Mouse (Mus musculus) heart, embryonic 11.5 days (tissue): ENCODE results near the gene Lrrn1. TPM values are rescaled to one million over a fixed set of nuclear protein-coding genes. Genes with fewer than 3 reads are reported as not detected.

Experiments used
- ATAC-seq: fragments of 200-750 bp; cut with Nextera tagmentation; replicated peaks from 2 replicates; pipeline ENCODE4 v1.8.0; 2017; ENCODE audit warnings: moderate library complexity; ENCODE audit not compliant: insufficient number of reproducible peaks, low FRiP score, low TSS enrichment
- H3K27ac ChIP-seq: fragments of 300-500 bp; sonication (generic); 2 replicates; pipeline ENCODE4 v1.5.1; 2014; ENCODE audit warnings: mild to moderate bottlenecking, low read depth, low read length
- H3K27me3 ChIP-seq: fragments of 300-500 bp; sonication (generic); 2 replicates; pipeline ENCODE4 v1.6.1; 2014; ENCODE audit warnings: mild to moderate bottlenecking, low read length, mixed read lengths; ENCODE audit not compliant: control insufficient read depth, insufficient read depth
- H3K36me3 ChIP-seq: fragments of 300-500 bp; sonication (generic); 2 replicates; pipeline ENCODE4 v1.6.1; 2014; ENCODE audit warnings: mild to moderate bottlenecking, low read length, moderate library complexity, mixed read lengths; ENCODE audit not compliant: control insufficient read depth, insufficient read depth
- H3K4me1 ChIP-seq: fragments of 300-500 bp; sonication (generic); 2 replicates; pipeline ENCODE4 v1.6.1; 2014; ENCODE audit warnings: low read length; ENCODE audit not compliant: control insufficient read depth, insufficient read depth
- H3K4me2 ChIP-seq: fragments of 300-500 bp; sonication (generic); 2 replicates; pipeline ENCODE4 v1.6.1; 2014; ENCODE audit warnings: mild to moderate bottlenecking, moderate library complexity
- H3K4me3 ChIP-seq: fragments of 300-500 bp; sonication (generic); 2 replicates; pipeline ENCODE4 v1.5.1; 2014; ENCODE audit warnings: low read depth, low read length
- H3K9ac ChIP-seq: fragments of 300-500 bp; sonication (generic); 2 replicates; pipeline ENCODE4 v1.6.1; 2014; ENCODE audit warnings: mild to moderate bottlenecking, low read depth, low read length, moderate library complexity
- H3K9me3 ChIP-seq: fragments of 300-500 bp; sonication (generic); replicated peaks from 2 replicates; pipeline ENCODE4 v1.6.1; 2016; ENCODE audit warnings: low read length; ENCODE audit not compliant: control insufficient read depth
- WGBS: fragments of 180-500 bp; shearing (Covaris S2); extraction: QIAGEN DNeasy Blood & Tissue Kit; methylation state at CpG from one replicate; pipeline ENCODE4 v1.1.7; 2014; ENCODE audit not compliant: insufficient replicate concordance; 5-methylcytosine and 5-hydroxymethylcytosine counted together
- polyA plus RNA-seq: library from polyadenylated mRNA; unstranded; fragments of >200 nt; fragmentation: Nextera tagmentation; extraction: Ambion mirVana; gene quantifications from 2 replicates; pipeline ENCODE4 v1.2.1, GENCODE M21; 2014

Lrrn1 gene
- polyA plus RNA-seq, 1 experiment from 2014 or later, result 3.9 TPM

DNA sequence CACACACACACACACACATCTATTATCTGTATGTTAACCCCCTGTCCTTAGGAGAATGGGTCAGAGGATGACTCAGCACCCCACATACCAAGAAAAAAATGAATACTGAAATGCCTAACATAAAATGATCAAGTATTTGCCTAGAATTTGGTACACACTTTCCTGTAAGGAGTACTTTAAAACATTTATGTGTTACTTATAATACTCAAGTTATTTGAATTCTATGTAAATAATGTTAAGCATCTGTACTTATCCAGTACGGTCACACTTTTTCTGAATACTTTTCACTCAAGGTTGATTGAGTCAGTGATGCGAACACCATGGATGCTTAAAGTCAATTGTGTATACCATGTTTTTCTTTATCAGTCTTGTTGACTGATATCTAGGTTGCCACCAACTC is 32.7 kb downstream of the Lrrn1 start:
- Histone ChIP-seq H3K27ac (no peak overlapping the region), H3K4me3 (no peak overlapping the region), H3K27me3 (no peaks in the 10 kb centered on the region), H3K9ac (no peak overlapping the region), H3K4me1 (no peaks in the 10 kb centered on the region), H3K36me3 (no peaks in the 10 kb centered on the region), H3K4me2 (no peak overlapping the region), H3K9me3 (no peaks in the 10 kb centered on the region)
- 89% methylated on average over 2 of the region's 2 CpGs for WGBS
- ATAC-seq, result no peak

DNA sequence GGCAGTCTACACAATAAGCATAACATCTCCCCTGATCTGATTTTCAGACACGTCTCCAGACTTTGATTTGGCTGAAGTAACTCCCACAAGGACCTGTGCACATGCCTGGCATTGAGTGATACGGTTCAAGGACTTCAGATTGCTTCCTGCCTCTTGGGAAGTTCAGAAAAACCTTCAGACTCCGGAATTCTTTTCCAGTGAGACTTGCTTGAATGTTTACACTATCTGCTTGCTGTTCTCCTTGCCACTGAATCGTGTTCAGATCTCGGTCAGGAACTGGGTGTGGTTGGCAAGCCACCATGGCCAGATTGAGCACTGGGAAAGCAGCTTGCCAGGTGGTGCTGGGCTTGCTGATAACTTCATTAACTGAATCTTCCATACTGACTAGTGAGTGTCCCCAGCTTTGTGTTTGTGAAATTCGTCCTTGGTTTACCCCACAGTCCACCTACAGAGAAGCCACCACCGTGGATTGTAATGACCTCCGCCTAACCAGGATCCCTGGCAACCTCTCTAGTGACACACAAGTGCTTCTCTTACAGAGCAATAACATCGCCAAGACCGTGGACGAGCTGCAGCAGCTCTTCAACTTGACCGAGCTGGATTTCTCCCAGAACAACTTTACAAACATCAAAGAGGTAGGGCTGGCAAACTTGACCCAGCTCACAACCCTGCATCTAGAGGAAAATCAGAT is 37.5 kb downstream of the Lrrn1 start:
- no peak for ATAC-seq

DNA sequence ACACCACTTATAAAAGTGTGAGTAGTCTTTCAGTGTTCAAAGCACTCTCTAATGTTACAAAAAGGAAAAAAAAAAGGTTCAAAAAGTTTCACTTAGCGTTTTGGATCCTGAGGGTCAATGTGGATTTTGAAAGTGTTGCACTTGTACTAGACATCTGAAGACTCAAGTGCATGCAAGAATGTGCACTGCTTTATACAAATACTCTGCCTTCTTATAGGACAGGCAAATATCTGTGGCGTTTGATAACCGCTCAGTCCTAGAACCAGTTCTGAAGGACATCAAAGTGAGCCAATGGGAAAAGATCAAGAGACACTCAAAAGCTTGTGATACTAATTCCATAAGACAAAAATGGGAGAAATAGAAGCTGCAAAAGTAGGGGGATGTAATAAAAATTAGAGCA is 45.0 kb downstream of the Lrrn1 start:
- no peaks in the 10 kb centered on the region for H3K27me3 ChIP-seq
- no peak overlapping the region for H3K27ac ChIP-seq
- 81% methylated on average over 3 of the region's 3 CpGs for WGBS
- no peak for ATAC-seq
- H3K9me3 ChIP-seq, result no peaks in the 10 kb centered on the region
- H3K4me3 ChIP-seq, result no peak overlapping the region
- H3K9ac ChIP-seq, result no peak overlapping the region
- H3K4me1 ChIP-seq, result no peaks in the 10 kb centered on the region
- no peaks in the 10 kb centered on the region for H3K36me3 ChIP-seq
- H3K4me2 ChIP-seq, result no peak overlapping the region

More for the DNA sequence above, 37.5 kb downstream of the Lrrn1 start:
- H3K4me1 ChIP-seq, result no peaks in the 10 kb centered on the region
- H3K4me2 ChIP-seq, result no peak overlapping the region
- H3K9me3 ChIP-seq, result no peaks in the 10 kb centered on the region; the same call in 1 of the 2 replicates
- WGBS, result 68% methylated on average over 12 of the region's 12 CpGs
- no peak overlapping the region for H3K27ac ChIP-seq
- H3K27me3 ChIP-seq, result no peaks in the 10 kb centered on the region
- H3K36me3 ChIP-seq, result no peaks in the 10 kb centered on the region
- no peak overlapping the region for H3K9ac ChIP-seq
- no peak overlapping the region for H3K4me3 ChIP-seq

GRCm38 (mm10) chr6:107575405-107575804 is 45.8 kb downstream of the Lrrn1 start:
- Histone ChIP-seq H3K36me3 (no peaks in the 10 kb centered on the region), H3K4me1 (no peaks in the 10 kb centered on the region), H3K27ac (no peak overlapping the region), H3K27me3 (no peaks in the 10 kb centered on the region), H3K9me3 (no peaks in the 10 kb centered on the region), H3K4me3 (no peak overlapping the region), H3K9ac (no peak overlapping the region), H3K4me2 (no peak overlapping the region)
- ATAC-seq, result no peak
- 68% methylated on average over 3 of the region's 3 CpGs for WGBS

- Histone ChIP-seq H3K9ac (no peak overlapping the region), H3K4me1 (no peaks in the 10 kb centered on the region), H3K27ac (no peak overlapping the region), H3K9me3 (no peaks in the 10 kb centered on the region), H3K27me3 (no peaks in the 10 kb centered on the region), H3K4me2 (no peak overlapping the region), H3K36me3 (no peaks in the 10 kb centered on the region), H3K4me3 (no peak overlapping the region)
- no peak for ATAC-seq
- WGBS, result over 99% methylated on average over 8 of the region's 8 CpGs
These were observed 47.7 kb downstream of the Lrrn1 start for GRCm38 (mm10) chr6:107577309-107577708.

DNA sequence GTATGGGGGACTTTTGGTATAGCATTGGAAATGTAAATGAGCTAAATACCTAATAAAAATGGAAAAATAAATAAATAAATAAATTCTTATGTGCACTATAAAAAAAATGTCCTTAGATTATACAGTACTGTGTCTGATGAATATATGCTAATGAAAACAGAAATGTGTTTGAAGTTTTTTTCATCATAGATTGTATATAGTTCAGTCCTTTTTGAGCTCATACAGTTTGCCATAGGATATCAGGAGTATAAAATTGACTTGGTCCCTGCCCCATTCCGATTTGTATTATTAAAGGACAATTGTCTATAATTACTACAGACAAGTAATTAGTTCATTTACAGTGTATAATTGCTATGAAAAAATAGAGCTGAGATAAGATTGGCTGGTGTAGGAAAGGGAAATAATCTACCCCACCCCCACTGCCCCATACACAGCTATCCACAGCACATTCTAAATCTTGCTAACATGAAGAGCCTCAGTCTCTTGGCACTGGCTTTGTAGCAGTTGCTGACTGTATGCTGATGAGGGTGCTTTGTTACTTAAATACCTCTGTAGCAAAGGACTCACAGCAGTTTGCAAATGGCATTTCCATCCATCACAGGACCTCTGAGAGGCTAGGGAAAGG is 54.3 kb downstream of the Lrrn1 start:
- Histone ChIP-seq H3K27ac (no peak overlapping the region), H3K36me3 (no peaks in the 10 kb centered on the region), H3K9ac (no peak overlapping the region), H3K4me1 (no peaks in the 10 kb centered on the region), H3K4me3 (no peak overlapping the region), H3K27me3 (no peaks in the 10 kb centered on the region), H3K9me3 (no peaks in the 10 kb centered on the region), H3K4me2 (no peak overlapping the region)
- WGBS, result 73% methylated on average over 1 of the region's 1 CpGs
- no peak for ATAC-seq

GRCm38 (mm10) chr6:107605151-107605550 is 75.6 kb downstream of the Lrrn1 start:
- H3K9ac ChIP-seq, result no peak overlapping the region
- H3K4me3 ChIP-seq, result no peak overlapping the region
- no peaks in the 10 kb centered on the region for H3K4me1 ChIP-seq
- H3K9me3 ChIP-seq, result no peaks in the 10 kb centered on the region
- no peak overlapping the region for H3K27ac ChIP-seq
- H3K4me2 ChIP-seq, result no peak overlapping the region
- H3K36me3 ChIP-seq, result no peaks in the 10 kb centered on the region
- H3K27me3 ChIP-seq, result no peaks in the 10 kb centered on the region
- no peak for ATAC-seq

DNA sequence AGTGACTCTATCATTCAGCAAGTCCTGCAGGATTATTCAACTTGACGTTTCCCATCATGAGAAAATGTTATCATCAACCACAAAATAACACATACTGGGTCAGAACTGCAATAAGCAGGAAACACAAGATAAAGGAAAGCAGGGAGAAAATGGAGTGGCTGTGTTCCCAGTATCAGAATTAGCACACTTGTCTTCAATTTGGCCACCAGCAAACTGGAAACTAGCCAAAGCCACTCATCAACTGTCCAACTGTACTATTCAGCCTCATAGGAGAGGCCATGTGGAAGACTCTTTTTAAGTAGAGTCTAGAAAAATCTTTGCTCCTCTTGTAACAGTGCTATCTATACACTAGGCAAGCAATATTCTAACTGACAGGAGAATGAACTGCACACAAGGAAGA is 84.7 kb downstream of the Lrrn1 start:
- no peaks in the 10 kb centered on the region for H3K36me3 ChIP-seq
- no peak for ATAC-seq
- H3K27ac ChIP-seq, result no peak overlapping the region
- no peaks in the 10 kb centered on the region for H3K4me1 ChIP-seq
- H3K9me3 ChIP-seq, result no peaks in the 10 kb centered on the region
- H3K27me3 ChIP-seq, result no peaks in the 10 kb centered on the region
- no peak overlapping the region for H3K4me3 ChIP-seq
- no peak overlapping the region for H3K9ac ChIP-seq
- no peak overlapping the region for H3K4me2 ChIP-seq
- 53% methylated on average over 1 of the region's 1 CpGs for WGBS
